Mouse (Mus musculus) liver, embryonic 14.5 days (tissue): ENCODE data around the gene Dnaaf3. TPM values are rescaled to one million over a fixed set of nuclear protein-coding genes. Genes with fewer than 3 reads are reported as not detected.

Source experiments
- ATAC-seq: fragments of 200-750 bp; cut with Nextera tagmentation; 2 replicates; pipeline ENCODE4 v1.8.0; 2017; ENCODE audit warnings: moderate number of reproducible peaks, mild to moderate bottlenecking, moderate library complexity; ENCODE audit not compliant: insufficient read depth
- DNase-seq, 3 experiments: peaks; one replicate each; pipeline ENCODE4 v3.0.0-alpha.2; 2012 to 2013; ENCODE audit warnings: low read depth in 3 of 3, low spot score in 3 of 3
- H3K27ac ChIP-seq: fragments of 300-500 bp; sonication (generic); 2 replicates; pipeline ENCODE4 v1.5.1; 2014; ENCODE audit warnings: moderate library complexity, mild to moderate bottlenecking, control low read depth, inconsistent platforms
- H3K27me3 ChIP-seq: fragments of 300-500 bp; sonication (generic); 2 replicates; pipeline ENCODE4 v1.6.1; 2014; ENCODE audit warnings: mild to moderate bottlenecking, low read length, moderate library complexity; ENCODE audit not compliant: control insufficient read depth, insufficient read depth
- H3K36me3 ChIP-seq: fragments of 300-500 bp; sonication (generic); replicated peaks from 2 replicates; pipeline ENCODE4 v1.6.1; 2014; ENCODE audit warnings: low read depth; ENCODE audit not compliant: control insufficient read depth, insufficient read depth
- H3K4me1 ChIP-seq, 2 experiments: fragments of 200-500 bp in 1 of 2; fragments of 300-500 bp in 1 of 2; sonication (generic) in 1 of 2; replicated peaks; 2 replicates each; pipeline ENCODE4 v1.6.1; 2012 to 2014; ENCODE audit warnings: antibody characterized with exemption in 1 of 2, inconsistent platforms in 1 of 2, low read length in 1 of 2; ENCODE audit not compliant: control insufficient read depth in 2 of 2, insufficient read depth in 2 of 2
- H3K4me2 ChIP-seq: fragments of 300-500 bp; sonication (generic); 2 replicates; pipeline ENCODE4 v1.6.1; 2014; ENCODE audit warnings: low read depth, mild to moderate bottlenecking, control low read depth, moderate library complexity
- H3K4me3 ChIP-seq, 2 experiments: fragments of 200-500 bp in 1 of 2; fragments of 300-500 bp in 1 of 2; sonication (generic) in 1 of 2; 2 replicates each; pipeline ENCODE4 v1.5.1; 2012 to 2014; ENCODE audit warnings: low read depth in 2 of 2, low read length in 2 of 2, mild to moderate bottlenecking in 2 of 2, control low read depth in 1 of 2, inconsistent platforms in 1 of 2, moderate library complexity in 1 of 2; ENCODE audit not compliant: insufficient read depth in 1 of 2
- H3K9ac ChIP-seq: fragments of 300-500 bp; sonication (generic); replicated peaks from 2 replicates; pipeline ENCODE4 v1.6.1; 2014; ENCODE audit warnings: mild to moderate bottlenecking, control low read depth, moderate library complexity
- H3K9me3 ChIP-seq: fragments of 300-500 bp; sonication (generic); 2 replicates; pipeline ENCODE4 v1.6.1; 2016; ENCODE audit warnings: low read length, mixed read lengths; ENCODE audit not compliant: control insufficient read depth
- CTCF ChIP-seq: IDR thresholded peaks from 2 replicates; pipeline ENCODE4 v1.5.1; 2016; ENCODE audit warnings: antibody characterized with exemption, low read depth, control low read depth
- EP300 ChIP-seq: IDR thresholded peaks from 2 replicates; pipeline ENCODE4 v1.6.1; 2016; ENCODE audit warnings: antibody characterized with exemption, low read depth
- WGBS: fragments of 180-500 bp; shearing (Covaris S2); extraction: QIAGEN DNeasy Blood & Tissue Kit; methylation state at CpG from one replicate; pipeline ENCODE4 v1.1.7; 2014; ENCODE audit not compliant: insufficient replicate concordance; 5-methylcytosine and 5-hydroxymethylcytosine counted together
- polyA plus RNA-seq, 2 experiments: library from polyadenylated mRNA; depleted of rRNA in 1 of 2; stranded (reverse) in 1 of 2; unstranded in 1 of 2; fragments of >200 nt; fragmentation: Nextera tagmentation in 1 of 2; extraction: Ambion mirVana in 1 of 2; gene quantifications; 2 replicates each; pipeline versions ENCODE4 v1.2.1 to v1.2.3; 2012 to 2014

The Dnaaf3 gene
- polyA plus RNA-seq, 2 experiments, result 0.09 to 0.39 TPM

GRCm38 (mm10) chr7:4556256-4557166 lies 24.3 kb upstream of the Dnaaf3 start:
- 13% methylated on average over 15 of the region's 15 CpGs for WGBS
- ATAC-seq, result peak; percentile 74
- DNase-seq, result peak; percentile 55 to 69 (median 59)
- Histone ChIP-seq H3K4me3 (no peak overlapping the region), H3K4me1 (no peaks in the 10 kb centered on the region), H3K9ac (no peak overlapping the region), H3K27ac (no peak overlapping the region), H3K4me2 (no peak overlapping the region), H3K36me3 (no peaks in the 10 kb centered on the region), H3K9me3 (no peaks in the 10 kb centered on the region), H3K27me3 (no peaks in the 10 kb centered on the region)
- no peak for TF ChIP-seq EP300
- TF ChIP-seq CTCF, result peak; percentile 96

- Histone ChIP-seq H3K27me3 (no peaks in the 10 kb centered on the region; the same call in 1 of the 2 replicates), H3K4me2 (peak within 1 kb of the TSS; percentile 9; the same call in 1 of the 2 replicates), H3K4me1 (0 out of 4 replicates have a peak, but pooled peaks cover 0 to 3% of the 10 kb centered on the region in 2 experiments), H3K9me3 (no peaks in the 10 kb centered on the region), H3K4me3 (no peak within 1 kb of the TSS), H3K36me3 (no peaks in the 10 kb centered on the region), H3K27ac (no peak within 1 kb of the TSS), H3K9ac (no peak within 1 kb of the TSS)
- 6% methylated on average over 33 of the region's 33 CpGs for WGBS
- ATAC-seq, result no peak
- DNase-seq, result no peak
- TF ChIP-seq EP300 (no peak), CTCF (no peak)
Measured at GRCm38 (mm10) chr7:4547221-4547641, 15.0 kb upstream of the Dnaaf3 start, which contains the start of gene Syt5. TSS of gene Syt5 (minus strand) at chr7:4547541.

GRCm38 (mm10) chr7:4546591-4547131 lies 14.4 kb upstream of the Dnaaf3 start:
- Histone ChIP-seq H3K4me1 (0 out of 4 replicates have a peak, but pooled peaks cover 0 to 3% of the 10 kb centered on the region in 2 experiments), H3K36me3 (no peaks in the 10 kb centered on the region), H3K4me3 (no peak overlapping the region), H3K4me2 (no peak overlapping the region), H3K9ac (no peak overlapping the region), H3K9me3 (no peaks in the 10 kb centered on the region), H3K27me3 (no peaks in the 10 kb centered on the region; the same call in 1 of the 2 replicates), H3K27ac (no peak overlapping the region)
- ATAC-seq (peak; percentile 47; the same call in 1 of the 2 replicates), DNase-seq (no peak)
- 4% methylated on average over 26 of the region's 26 CpGs for WGBS
- TF ChIP-seq EP300 (no peak), CTCF (no peak)

GRCm38 (mm10) chr7:4546050-4546449 lies 13.8 kb upstream of the Dnaaf3 start:
- Histone ChIP-seq H3K9ac (no peak overlapping the region), H3K4me1 (0 out of 4 replicates have a peak, but pooled peaks cover 0 to 3% of the 10 kb centered on the region in 2 experiments), H3K9me3 (no peaks in the 10 kb centered on the region), H3K4me3 (no peak overlapping the region), H3K27ac (no peak overlapping the region), H3K27me3 (no peaks in the 10 kb centered on the region; the same call in 1 of the 2 replicates), H3K36me3 (no peaks in the 10 kb centered on the region), H3K4me2 (no peak overlapping the region)
- ATAC-seq, result no peak
- TF ChIP-seq CTCF (no peak), EP300 (no peak)
- no peak for DNase-seq
- WGBS, result 62% methylated on average over 15 of the region's 15 CpGs

- no peak overlapping the region for H3K4me2 ChIP-seq
- H3K36me3 ChIP-seq, result no peaks in the 10 kb centered on the region
- H3K27ac ChIP-seq, result no peak overlapping the region
- DNase-seq (no peak), ATAC-seq (no peak)
- TF ChIP-seq EP300 (no peak), CTCF (no peak)
- H3K9ac ChIP-seq, result no peak overlapping the region
- H3K4me3 ChIP-seq, result peak overlapping the region; percentile 14 to 16; a peak in 2 of 4 replicates
- 36% methylated on average over 17 of the region's 17 CpGs for WGBS
- no peaks in the 10 kb centered on the region; the same call in 1 of the 2 replicates for H3K27me3 ChIP-seq
- H3K4me1 ChIP-seq, result 0 out of 4 replicates have a peak, but pooled peaks cover 0 to 3% of the 10 kb centered on the region in 2 experiments
- no peaks in the 10 kb centered on the region for H3K9me3 ChIP-seq
Measured at GRCm38 (mm10) chr7:4542013-4542412, 9.8 kb upstream of the Dnaaf3 start.
